Mouse (Mus musculus) telencephalon, adult 2 months (tissue): ENCODE measurements at regions not wholly inside any gene's neighbourhood (a gene's known extent, or its start where the extent isn't known, plus 50 kb on each side); places are given as distances from the start of the nearest gene placed in this dataset.

ENCODE experiments used
- DNase-seq: peaks from one replicate; pipeline ENCODE4 v3.0.0-alpha.2; 2011; ENCODE audit warnings: low read depth, low spot score

DNA sequence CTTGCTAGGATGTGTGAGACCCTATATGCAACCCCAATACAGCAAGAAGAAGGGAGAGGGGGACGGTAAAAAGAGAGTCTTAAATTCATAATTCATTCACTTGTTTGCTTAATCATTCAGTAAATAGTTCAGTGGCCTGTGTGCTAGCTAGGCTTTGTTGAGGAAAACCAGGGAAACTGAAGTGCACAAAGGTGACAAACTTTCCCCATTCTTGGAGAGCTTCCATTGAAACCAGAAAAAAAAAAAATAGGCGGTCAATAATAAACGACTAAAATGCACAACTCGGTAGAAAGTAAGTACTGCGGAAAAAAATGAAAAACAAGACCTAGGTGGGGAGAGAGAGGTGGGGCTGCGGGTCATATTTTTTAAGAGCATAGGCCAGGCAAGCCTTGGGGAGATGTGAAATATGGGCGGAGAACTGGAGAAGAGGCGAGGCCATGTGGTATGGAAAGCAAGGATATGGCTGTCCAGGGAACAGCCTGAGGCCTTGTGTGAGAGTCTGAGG is 72.3 kb upstream of the Hes1 start:
- no peak for DNase-seq

GRCm38 (mm10) chr16:29993111-29993510 is 71.1 kb upstream of the Hes1 start:
- DNase-seq: no peak

DNA sequence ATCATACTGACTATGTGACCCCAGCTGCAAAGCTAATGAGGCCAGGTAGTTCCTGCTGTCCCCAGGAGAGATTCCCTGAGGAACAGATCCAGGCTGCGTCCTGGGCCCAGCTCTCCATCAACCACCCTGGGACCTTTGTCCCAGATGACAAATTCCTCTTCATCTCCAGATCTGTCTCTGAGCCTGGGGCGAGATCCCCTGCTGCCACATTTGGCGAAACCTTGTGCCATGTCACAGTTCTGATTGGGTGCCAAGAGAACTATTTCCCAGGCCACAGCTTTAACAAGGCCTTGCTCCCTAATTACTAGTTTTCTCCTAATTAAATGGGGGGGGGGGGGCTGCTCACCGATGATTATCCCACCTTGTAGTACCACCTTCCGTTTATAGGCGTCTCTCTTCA is 70.6 kb upstream of the Hes1 start:
- no peak for DNase-seq

DNA sequence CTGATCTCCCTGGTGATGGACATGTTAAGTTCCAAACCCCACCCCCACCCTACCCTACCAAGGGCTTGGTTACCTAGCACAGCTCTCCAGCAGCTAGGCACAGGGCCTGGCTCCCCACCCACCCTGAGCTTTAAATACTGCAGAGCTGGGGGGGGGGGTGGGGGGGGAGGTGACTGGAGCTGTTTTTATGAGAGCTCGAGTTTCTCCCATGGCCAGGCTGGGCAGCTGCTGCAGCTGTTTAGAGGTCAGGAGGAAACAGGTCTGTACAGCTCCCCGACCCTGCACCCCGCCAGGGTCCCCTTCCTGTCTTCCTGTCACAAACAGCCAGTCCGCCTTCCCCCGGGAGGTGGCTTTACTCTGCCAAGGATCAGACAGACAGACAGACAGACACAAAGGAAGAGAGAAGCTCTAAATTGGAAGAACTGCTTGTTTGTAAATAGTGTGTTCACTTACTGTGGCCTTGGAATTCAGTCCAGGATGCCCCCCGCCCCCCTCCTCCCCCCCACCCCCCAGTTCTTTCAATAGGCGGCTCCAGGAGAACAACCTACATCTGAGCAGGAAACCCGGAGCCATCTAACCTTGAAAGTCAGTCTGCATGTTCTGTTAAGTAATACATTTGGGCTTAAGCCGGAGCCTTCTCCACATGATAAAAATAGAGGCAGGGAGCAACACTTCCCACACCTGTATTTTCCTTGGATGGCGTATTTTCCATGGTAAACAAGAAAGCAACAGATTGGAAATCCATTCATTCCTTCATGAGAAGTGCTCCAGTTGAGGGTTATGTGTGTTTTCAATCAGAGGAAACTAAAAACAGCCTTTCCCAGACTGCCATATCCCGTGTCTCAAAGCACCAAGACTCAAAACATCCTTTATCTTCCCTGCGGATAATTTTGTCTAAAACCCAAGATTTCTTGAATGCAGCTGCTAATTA is 67.8 kb upstream of the Hes1 start:
- no peak for DNase-seq

DNA sequence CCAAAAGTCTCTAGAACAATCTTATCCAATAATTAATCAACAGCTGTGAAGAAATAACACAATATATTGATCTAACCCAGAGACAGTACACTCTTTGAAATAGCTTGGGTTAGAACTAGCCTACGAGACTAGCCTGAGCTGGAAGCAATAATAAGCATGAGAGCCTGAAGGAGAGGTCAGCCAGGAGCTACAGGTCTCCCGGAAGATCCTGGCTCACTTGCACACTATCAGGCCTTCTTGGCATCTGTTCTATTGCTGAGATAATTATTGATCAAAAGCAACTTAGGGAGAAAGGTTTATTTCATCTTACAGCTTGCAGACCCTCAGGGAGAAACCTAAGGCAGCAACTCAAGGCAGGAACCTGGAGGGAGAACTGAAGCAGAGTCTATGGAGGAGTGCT is 64.0 kb upstream of the Hes1 start:
- no peak for DNase-seq

DNA sequence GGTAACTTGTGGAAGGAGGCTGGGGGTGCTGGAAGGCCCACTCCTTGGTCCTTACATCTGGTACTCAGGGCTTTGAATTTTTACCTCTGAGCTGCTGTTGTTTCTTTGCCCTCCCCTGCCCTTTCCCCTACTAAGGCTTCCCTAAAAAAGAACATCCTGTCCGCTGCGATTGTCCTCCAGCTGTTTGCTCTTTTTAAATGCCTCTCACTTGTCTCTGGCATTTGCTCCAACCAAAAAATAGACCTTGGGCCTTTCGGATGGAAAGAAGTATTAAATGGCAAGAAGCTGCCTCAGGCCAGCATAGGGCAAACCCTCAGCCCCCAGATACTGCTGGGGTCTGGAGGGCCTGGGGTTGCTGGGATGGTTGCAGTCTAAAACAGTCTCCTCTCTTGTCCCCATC is 59.1 kb upstream of the Hes1 start:
- DNase-seq: no peak

DNA sequence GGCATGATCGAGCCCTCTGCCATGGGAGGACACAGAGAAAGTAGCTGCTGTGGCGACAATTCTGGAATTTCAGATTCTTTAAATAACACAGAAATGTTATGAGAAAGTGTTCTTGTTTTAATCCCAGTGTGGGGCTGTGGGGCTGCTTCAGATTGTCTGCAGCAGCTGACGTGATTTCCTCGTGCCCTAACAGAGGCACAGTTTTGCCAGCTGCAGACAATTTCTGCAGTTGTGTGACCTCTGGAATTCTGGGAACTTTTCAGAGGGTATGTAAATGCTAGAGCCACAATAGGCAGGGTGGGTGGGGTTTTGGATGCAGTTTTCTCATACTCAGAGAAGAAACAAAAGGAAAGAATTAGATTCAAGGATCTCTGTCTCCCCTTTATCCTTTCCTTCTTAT is 57.4 kb upstream of the Hes1 start:
- no peak for DNase-seq

DNA sequence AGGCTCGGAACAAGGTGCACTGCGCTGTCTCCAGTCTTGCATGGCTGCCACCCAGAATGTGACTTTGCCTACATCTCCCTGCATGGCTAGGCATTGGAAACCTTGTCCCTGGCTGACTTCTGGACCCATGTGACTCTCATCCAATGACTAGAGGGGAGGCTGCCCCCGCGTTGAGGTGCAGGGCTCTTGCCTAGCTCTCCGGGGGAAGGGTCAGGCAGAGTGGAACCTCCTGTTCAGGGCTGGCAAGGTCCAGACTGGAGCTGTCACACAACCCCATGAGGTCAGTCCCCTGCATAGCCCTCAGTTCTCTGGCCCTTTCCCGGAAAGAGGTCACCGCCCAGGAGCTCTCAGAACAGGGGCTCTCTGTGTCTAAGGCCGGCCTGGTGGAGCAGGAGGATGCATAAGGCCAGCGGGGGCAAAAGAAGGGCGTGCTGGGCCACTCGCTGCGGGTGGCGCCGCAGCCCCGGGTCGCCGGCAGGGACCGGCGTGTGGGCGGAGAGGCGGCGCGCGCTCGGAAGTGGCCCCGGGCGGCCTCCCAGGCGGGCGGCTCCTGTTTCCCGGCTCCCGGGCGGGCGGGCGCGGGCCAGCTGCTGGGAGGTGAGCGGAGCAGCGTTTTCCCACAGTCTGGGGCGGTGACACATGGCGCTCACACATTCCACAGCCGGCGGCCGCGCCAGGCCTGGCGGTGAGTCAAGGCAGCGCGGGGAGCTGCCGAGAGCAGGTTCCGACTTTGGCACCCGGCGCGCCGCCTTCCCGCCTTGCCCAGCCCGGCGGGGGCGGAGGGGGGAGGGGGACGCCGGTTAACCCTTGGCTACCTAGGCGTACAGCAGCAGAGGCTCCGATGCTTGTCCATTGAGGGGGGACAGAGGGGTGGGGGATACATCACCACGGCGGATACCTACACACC is 55.5 kb upstream of the Hes1 start:
- DNase-seq: no peak

GRCm38 (mm10) chr16:30009521-30010186 is 54.5 kb upstream of the Hes1 start:
- DNase-seq: no peak

DNA sequence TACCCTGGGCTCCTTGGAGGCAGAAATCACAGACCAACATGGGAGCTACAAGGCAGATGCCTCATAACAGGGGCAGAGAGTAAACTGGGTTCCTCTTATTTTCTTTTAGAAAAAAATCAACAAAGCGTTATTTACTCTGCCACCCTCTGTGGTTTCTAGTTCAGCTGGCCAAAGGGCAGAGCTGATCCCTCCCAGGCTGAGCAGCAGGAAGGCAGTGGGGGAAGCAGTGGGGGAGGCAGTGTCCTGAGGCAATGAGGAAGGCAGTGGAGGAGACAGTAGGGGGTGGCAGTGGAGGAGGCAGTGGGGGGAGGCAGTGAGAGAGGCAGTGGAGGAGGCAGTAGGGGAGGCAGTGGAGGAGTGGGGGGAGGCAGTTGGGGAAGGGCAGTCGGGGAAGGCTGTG is 51.1 kb upstream of the Hes1 start:
- no peak for DNase-seq

- DNase-seq: no peak
These were observed 50.2 kb upstream of the Hes1 start for GRCm38 (mm10) chr16:30013943-30014342.
